Mouse (Mus musculus): ENCODE results near the gene 4931409K22Rik.

Gene 4931409K22Rik

GRCm38 (mm10) chr5:24541144-24541569 lies 15.5 kb downstream of the 4931409K22Rik start:
- no peak for ATAC-seq (ENCODE audit: insufficient number of reproducible peaks, low FRiP score, low TSS enrichment)

DNA sequence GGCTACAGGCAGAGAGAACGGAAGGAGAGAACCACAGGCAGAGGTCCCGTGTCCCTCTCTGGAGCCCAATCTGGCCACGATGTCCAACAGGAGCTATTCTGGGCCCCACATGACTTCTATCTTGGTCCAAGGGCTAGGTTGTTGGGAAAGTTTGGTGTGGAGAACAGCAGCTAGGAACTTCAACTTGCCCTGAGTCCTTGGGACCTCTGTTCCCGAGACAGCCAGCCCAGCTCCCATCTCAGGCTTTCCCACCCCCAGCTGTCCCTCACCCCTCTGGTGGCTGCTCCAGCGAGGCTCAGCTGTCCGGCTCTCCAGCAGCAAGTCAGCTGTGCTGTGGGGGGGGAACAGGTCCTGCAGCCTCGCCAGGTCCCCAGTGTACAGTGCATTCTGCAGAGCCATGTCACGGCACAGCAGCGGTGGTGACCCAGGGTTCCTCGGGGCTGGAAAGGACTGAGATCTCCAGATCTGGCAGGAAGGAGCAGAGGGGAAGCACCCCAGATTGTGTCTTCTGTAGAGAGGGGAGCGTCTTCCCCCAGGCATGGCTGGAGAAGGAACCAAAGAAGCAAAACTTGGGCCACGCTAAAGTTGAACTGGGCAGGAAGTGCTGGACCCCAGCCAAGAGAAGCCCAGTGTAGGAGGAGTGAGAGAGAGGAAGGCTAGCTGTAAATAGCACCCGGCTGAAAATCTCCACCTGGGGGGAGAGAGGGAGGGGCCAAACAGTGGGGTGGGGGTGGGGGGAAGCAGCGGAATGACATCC lies 16.0 kb downstream of the 4931409K22Rik start, which contains the start of gene Asb10:
TSS of gene Asb10 (minus strand) at position 592 of the 757 bp plus-strand sequence.
- no peak for ATAC-seq (ENCODE audit: insufficient number of reproducible peaks, low FRiP score, low TSS enrichment)

GRCm38 (mm10) chr5:24539571-24540296 lies 16.9 kb downstream of the 4931409K22Rik start:
- ATAC-seq (ENCODE audit: insufficient number of reproducible peaks, low FRiP score, low TSS enrichment), result no peak

DNA sequence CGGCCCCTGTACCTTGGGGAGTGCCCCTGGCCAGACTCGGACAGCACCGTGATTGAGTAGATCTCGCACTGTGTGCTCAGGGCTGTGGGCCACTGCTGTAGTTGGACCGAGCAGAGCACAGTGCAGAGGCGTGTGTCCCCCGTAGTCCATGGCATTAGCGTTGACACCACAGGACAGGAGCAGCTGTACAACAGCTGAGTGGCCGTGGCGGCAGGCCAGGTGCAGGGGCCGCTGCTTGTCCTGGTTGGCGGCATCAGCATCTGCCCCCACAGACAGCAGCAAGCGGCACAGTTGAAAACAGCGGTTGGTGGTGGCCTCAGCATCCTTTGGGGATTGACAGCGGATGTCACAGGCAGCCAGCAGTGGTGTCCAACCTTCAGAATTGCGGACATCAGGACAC lies 19.0 kb downstream of the 4931409K22Rik start:
- ATAC-seq (ENCODE audit: insufficient number of reproducible peaks, low FRiP score, low TSS enrichment), result no peak

- no peak for ATAC-seq (ENCODE audit: insufficient number of reproducible peaks, low FRiP score, low TSS enrichment)
Measured at GRCm38 (mm10) chr5:24536511-24536910, 20.1 kb downstream of the 4931409K22Rik start.

DNA sequence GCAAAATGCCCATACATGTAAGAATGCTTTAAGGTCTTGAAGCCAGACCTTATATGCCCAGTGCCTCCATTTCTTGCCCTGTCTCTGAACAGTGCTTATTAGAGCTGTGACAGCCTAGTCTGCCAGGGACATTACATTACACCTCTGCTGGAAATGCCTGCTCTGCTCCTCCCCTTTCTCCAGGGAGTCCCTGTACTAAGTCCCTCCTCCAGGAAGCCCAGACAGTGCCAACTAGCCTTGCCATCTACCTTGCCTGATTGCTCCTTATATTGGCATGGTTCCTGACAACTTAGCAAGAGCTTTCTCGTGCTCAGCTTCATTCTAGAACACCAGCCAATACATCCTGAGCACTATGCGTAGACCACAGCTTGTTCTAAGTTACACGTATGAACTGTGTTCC lies 20.9 kb downstream of the 4931409K22Rik start:
- ATAC-seq (ENCODE audit: insufficient number of reproducible peaks, low FRiP score, low TSS enrichment), result no peak

DNA sequence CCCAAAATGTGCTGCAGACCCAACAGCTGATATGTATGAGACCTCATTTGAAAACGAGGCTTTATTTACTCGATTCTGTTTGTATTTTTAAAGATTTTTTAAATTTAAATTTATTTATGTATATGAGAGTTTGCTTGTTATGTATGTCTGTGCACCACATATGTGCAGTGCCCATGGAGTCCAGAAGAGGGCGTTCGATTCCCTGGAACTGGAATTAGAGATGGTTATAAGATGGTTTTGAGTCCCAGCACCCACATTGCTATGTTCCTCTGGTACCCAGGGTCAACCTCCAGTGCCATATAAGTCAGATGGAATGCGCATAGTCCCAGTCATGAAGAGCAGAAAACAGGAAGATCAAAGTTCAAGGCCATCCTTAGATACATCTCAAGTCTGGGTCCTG lies 22.3 kb downstream of the 4931409K22Rik start:
- no peak for ATAC-seq (ENCODE audit: insufficient number of reproducible peaks, low FRiP score, low TSS enrichment)

DNA sequence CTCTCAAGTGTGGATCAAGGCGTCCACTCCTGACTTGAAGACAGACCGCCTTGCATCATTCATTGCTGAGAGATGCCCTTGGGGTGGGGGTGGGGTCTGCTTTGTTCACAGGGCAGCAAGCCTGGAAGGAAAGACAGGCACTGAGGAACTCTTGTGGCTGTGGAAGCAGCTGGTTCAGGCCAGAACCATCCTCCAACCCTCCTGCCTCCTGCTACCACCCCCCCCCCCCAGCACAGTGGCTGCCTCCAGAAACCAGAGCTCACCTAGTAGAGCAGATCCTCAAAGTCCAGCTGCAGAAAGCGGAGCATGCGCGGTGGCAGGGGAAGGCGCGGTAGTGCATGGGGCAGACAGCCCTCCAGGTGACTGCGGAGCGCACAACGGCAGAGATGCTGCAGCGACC lies 23.2 kb downstream of the 4931409K22Rik start:
- no peak for ATAC-seq (ENCODE audit: insufficient number of reproducible peaks, low FRiP score, low TSS enrichment)

GRCm38 (mm10) chr5:24530042-24530689 lies 26.4 kb downstream of the 4931409K22Rik start:
- ATAC-seq (ENCODE audit: insufficient number of reproducible peaks, low FRiP score, low TSS enrichment), result peak; percentile 74

GRCm38 (mm10) chr5:24527780-24528179 lies 28.8 kb downstream of the 4931409K22Rik start:
- ATAC-seq (ENCODE audit: insufficient number of reproducible peaks, low FRiP score, low TSS enrichment), result no peak

- no peak for ATAC-seq (ENCODE audit: insufficient number of reproducible peaks, low FRiP score, low TSS enrichment)
Measured at GRCm38 (mm10) chr5:24526889-24527230, 29.7 kb downstream of the 4931409K22Rik start, which contains the start of gene Gbx1. TSS of gene Gbx1 (minus strand) at chr5:24527202.

DNA sequence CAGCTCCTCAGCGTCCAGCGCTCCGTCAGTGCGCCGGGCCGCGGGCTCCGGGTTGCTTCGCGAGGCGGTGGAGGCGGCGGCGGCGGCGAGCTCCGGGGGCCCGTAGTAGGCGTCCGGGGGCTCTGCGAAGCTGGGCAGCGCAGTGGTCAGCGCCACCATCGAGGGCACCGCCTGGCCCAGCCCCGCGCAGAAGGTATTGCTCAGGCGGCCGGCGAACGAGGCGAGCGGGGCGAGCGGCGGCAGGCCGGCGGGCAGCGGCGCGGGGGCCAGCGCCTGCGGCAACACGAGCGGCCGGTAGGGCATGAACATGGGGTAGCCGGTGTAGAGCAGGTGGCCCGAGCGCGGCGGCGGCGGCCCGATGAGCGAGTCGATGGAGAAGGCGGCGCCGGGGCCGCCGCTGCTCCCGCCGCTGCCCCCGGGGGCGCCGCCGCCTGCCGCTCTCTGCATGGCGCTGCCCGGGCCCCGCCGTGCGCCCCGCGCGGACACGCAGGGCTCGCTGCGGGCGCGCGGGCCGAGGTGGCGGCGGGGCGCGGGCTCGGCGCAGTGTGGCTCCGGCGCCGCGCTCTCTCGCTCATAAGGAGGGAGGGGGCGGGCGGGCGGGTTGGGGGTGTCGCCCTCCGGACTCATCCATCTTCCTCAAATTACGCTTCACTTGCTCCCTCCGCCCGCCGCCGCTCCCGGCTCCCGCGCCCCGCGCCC lies 30.3 kb downstream of the 4931409K22Rik start:
- no peak for ATAC-seq (ENCODE audit: insufficient number of reproducible peaks, low FRiP score, low TSS enrichment)

- no peak for ATAC-seq (ENCODE audit: insufficient number of reproducible peaks, low FRiP score, low TSS enrichment)
Measured at GRCm38 (mm10) chr5:24525360-24526189, 31.0 kb downstream of the 4931409K22Rik start.

DNA sequence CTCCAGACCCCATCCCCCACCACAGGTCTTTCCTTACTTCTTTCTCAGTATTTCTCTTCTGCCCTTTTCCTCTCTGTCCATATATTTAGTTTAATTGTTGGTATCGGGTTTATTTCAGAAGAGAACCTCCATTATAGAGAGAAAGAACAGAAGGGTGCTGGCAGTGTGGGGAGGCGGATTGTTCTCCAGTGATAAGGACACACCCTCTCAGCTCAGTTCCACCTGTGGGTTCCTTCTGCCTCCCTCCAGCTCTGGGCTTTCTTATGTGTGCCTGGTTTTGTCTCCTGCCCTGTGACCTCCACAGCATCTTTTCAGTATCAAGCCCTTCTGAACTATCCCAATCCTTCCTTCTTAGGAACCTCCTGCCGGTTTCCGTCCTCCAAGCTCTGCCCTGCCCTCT lies 32.1 kb downstream of the 4931409K22Rik start:
- ATAC-seq (ENCODE audit: insufficient number of reproducible peaks, low FRiP score, low TSS enrichment), result no peak

DNA sequence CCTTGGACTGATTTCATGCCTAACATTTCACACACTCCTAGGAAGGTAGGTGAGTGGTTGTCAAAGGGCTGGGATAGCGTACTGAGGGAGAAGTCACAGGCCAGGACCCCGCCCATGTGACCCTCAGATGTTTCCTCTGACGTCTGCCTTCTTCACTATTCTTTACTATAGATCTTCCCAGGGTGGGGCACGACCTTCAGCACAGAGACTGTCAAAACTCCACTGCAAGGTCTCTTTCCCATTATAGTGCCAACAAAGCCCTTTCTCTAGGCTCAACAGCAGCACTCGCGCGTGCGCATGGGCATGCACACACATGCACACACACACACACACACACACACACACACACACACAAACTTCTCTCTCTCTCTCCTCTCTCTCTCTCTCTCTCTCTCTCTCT lies 32.8 kb downstream of the 4931409K22Rik start:
- no peak for ATAC-seq (ENCODE audit: insufficient number of reproducible peaks, low FRiP score, low TSS enrichment)

GRCm38 (mm10) chr5:24521366-24521765 lies 35.2 kb downstream of the 4931409K22Rik start:
- ATAC-seq (ENCODE audit: insufficient number of reproducible peaks, low FRiP score, low TSS enrichment), result no peak

DNA sequence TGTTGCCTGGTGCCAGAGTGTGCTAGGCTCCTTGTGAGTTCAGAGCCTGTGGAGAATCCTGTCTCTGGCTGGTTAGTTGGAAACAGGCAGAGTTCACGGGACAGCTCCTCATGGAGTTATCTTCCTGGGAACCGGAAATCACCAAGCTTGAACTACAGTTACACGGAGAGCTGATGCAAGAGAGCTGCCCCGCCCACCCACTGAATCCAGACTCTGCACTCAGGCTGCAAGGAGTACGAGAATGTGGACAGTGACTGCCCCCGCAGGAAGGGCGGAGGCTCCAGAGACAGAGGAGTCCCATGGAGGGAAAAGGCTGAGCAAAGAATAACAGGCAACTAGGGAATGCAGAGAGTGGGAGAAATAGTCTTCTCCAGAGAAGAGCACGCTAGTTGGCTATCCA lies 44.3 kb downstream of the 4931409K22Rik start:
- no peak for ATAC-seq (ENCODE audit: insufficient number of reproducible peaks, low FRiP score, low TSS enrichment)

DNA sequence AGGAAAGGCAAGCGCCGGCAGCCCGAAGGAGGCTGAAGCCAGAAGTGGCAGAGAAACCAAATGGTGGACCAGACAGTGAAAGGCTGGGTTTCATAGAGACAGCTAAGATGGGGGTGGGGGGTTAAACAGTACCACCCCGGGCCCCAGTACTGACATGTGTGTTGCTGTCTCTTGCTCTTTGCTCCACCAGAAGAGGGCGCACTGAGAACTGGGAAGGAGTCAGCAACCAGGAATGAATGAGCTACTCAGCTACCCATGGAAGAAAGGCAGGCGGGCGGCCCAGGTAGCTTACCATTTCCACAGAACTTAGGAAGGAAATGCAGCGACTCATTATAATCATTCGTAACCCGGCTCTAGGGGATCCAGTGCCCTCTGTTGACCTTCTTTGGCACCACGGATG lies 46.0 kb downstream of the 4931409K22Rik start:
- no peak for ATAC-seq (ENCODE audit: insufficient number of reproducible peaks, low FRiP score, low TSS enrichment)

DNA sequence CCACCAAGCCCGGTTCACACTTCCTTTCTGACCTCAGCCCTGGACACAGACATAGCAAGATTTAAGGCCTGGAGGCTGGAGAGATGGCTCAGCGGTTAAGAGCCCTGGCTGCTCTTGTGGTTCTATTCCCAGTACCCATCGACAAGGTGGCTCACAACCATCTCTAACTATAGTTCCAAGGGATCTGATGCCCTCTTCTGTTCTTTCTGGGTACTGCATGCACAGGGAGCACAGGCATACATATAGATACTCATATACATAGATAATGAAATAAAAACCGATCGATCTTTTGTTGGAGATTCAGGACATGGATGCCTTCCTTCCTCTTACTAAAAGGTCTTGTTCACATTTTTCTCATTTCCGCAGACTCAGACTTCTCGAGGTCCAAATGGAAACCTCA lies 48.2 kb downstream of the 4931409K22Rik start:
- ATAC-seq (ENCODE audit: insufficient number of reproducible peaks, low FRiP score, low TSS enrichment), result no peak

DNA sequence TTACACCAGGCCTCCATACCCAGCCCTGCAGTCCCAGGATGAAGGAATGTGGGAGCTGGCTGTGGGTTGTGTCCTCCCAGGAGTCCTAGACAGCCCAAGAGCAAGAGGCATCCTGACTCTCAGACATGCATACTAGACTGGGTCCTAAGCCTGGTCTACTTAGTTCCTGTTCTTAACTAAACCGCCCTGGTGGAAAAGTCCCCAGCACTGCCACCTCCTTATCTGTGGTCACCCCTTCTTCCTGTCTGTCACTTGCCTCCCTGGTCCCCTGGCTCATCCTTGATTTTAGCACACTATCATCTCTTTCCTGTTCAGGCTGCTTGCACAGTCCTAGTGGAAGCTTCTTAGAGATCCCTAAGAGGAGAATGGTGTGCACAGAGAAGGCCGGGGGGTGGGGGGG lies 51.1 kb downstream of the 4931409K22Rik start:
- ATAC-seq (ENCODE audit: insufficient number of reproducible peaks, low FRiP score, low TSS enrichment), result no peak
